Mouse (Mus musculus): ENCODE data around the gene Anks1b. TPM values are rescaled to one million over a fixed set of nuclear protein-coding genes. Genes with fewer than 3 reads are reported as not detected.

Gene Anks1b
- total and polyA plus RNA-seq, 2 experiments from 2014 or later = 105 to 342 TPM

GRCm38 (mm10) chr10:90081630-90082029 is 208.3 kb downstream of the Anks1b start:
- H3K36me3 ChIP-seq (ENCODE audit: insufficient read depth, low read length) = no peaks in the 10 kb centered on the region
- 16% methylated on average over 7 of the region's 7 CpGs for WGBS
- ATAC-seq (ENCODE audit: low FRiP score) = no peak
- no peak overlapping the region for H3K4me2 ChIP-seq (ENCODE audit: low read depth, low read length, poor library complexity, severe bottlenecking)
- no peak overlapping the region for H3K27ac ChIP-seq (ENCODE audit: low read depth, low read length)
- peak; percentile 84 for TF ChIP-seq CTCF (IDR thresholded peaks at IDR 0.05)
- H3K27me3 ChIP-seq (ENCODE audit: insufficient read depth, low read length) = no peaks in the 10 kb centered on the region
- H3K4me3 ChIP-seq (ENCODE audit: low read depth, low read length) = no peak overlapping the region
- H3K9ac ChIP-seq (replicated peaks; ENCODE audit: low read length, poor library complexity, severe bottlenecking) = no peak overlapping the region
- peak; percentile 67 for DNase-seq (ENCODE audit: low spot score)
- H3K9me3 ChIP-seq (ENCODE audit: low read length) = no peaks in the 10 kb centered on the region
- H3K4me1 ChIP-seq (ENCODE audit: insufficient read depth, low read length) = no peaks in the 10 kb centered on the region

- ATAC-seq (ENCODE audit: low FRiP score) = no peak
- no peaks in the 10 kb centered on the region for H3K9me3 ChIP-seq (ENCODE audit: low read length)
These were observed 220.6 kb downstream of the Anks1b start for GRCm38 (mm10) chr10:90093877-90094276.

GRCm38 (mm10) chr10:90112662-90113061 is 239.4 kb downstream of the Anks1b start:
- no peak for ATAC-seq (ENCODE audit: low FRiP score)
- DNase-seq (ENCODE audit: low spot score) = peak; percentile 30
- H3K4me3 ChIP-seq (ENCODE audit: low read depth, low read length) = no peak overlapping the region
- H3K27ac ChIP-seq (ENCODE audit: low read depth, low read length) = no peak overlapping the region
- no peak overlapping the region for H3K4me2 ChIP-seq (ENCODE audit: low read depth, low read length, poor library complexity, severe bottlenecking)
- no peak overlapping the region for H3K9ac ChIP-seq (replicated peaks; ENCODE audit: low read length, poor library complexity, severe bottlenecking)
- H3K4me1 ChIP-seq (ENCODE audit: insufficient read depth, low read length) = no peaks in the 10 kb centered on the region
- WGBS = 64% methylated on average over 5 of the region's 5 CpGs
- no peaks in the 10 kb centered on the region for H3K36me3 ChIP-seq (ENCODE audit: insufficient read depth, low read length)
- H3K9me3 ChIP-seq (ENCODE audit: low read length) = no peaks in the 10 kb centered on the region
- TF ChIP-seq CTCF (IDR thresholded peaks at IDR 0.05) = no peak
- H3K27me3 ChIP-seq (ENCODE audit: insufficient read depth, low read length) = no peaks in the 10 kb centered on the region

More at GRCm38 (mm10) chr10:90093877-90094276, 220.6 kb downstream of the Anks1b start:
- Histone ChIP-seq H3K4me2 (ENCODE audit: low read depth, low read length, poor library complexity, severe bottlenecking) (no peak overlapping the region), H3K27me3 (ENCODE audit: insufficient read depth, low read length) (no peaks in the 10 kb centered on the region), H3K36me3 (ENCODE audit: insufficient read depth, low read length) (no peaks in the 10 kb centered on the region), H3K4me3 (ENCODE audit: low read depth, low read length) (no peak overlapping the region), H3K9ac (replicated peaks; ENCODE audit: low read length, poor library complexity, severe bottlenecking) (no peak overlapping the region), H3K27ac (ENCODE audit: low read depth, low read length) (no peak overlapping the region), H3K4me1 (ENCODE audit: insufficient read depth, low read length) (no peaks in the 10 kb centered on the region)
- WGBS = 88% methylated on average over 6 of the region's 6 CpGs
- TF ChIP-seq CTCF (IDR thresholded peaks at IDR 0.05) = no peak
- no peak for DNase-seq (ENCODE audit: low spot score)

GRCm38 (mm10) chr10:90116867-90117266 is 243.6 kb downstream of the Anks1b start:
- no peaks in the 10 kb centered on the region for H3K9me3 ChIP-seq (ENCODE audit: low read length)
- 86% methylated on average over 3 of the region's 3 CpGs for WGBS
- no peak for DNase-seq (ENCODE audit: low spot score)

GRCm38 (mm10) chr10:90117836-90118235 is 244.5 kb downstream of the Anks1b start:
- no peaks in the 10 kb centered on the region for H3K9me3 ChIP-seq (ENCODE audit: low read length)
- TF ChIP-seq CTCF (IDR thresholded peaks at IDR 0.05) = no peak
- no peak overlapping the region for H3K27ac ChIP-seq (ENCODE audit: low read depth, low read length)
- ATAC-seq (ENCODE audit: low FRiP score) (no peak), DNase-seq (ENCODE audit: low spot score) (peak; percentile 8)
- no peak overlapping the region for H3K9ac ChIP-seq (replicated peaks; ENCODE audit: low read length, poor library complexity, severe bottlenecking)
- H3K27me3 ChIP-seq (ENCODE audit: insufficient read depth, low read length) = no peaks in the 10 kb centered on the region
- no peak overlapping the region for H3K4me3 ChIP-seq (ENCODE audit: low read depth, low read length)
- no peaks in the 10 kb centered on the region for H3K36me3 ChIP-seq (ENCODE audit: insufficient read depth, low read length)
- no peak overlapping the region for H3K4me2 ChIP-seq (ENCODE audit: low read depth, low read length, poor library complexity, severe bottlenecking)
- H3K4me1 ChIP-seq (ENCODE audit: insufficient read depth, low read length) = no peaks in the 10 kb centered on the region
- 82% methylated on average over 2 of the region's 2 CpGs for WGBS

More at GRCm38 (mm10) chr10:90116867-90117266, 243.6 kb downstream of the Anks1b start:
- no peak for TF ChIP-seq CTCF (IDR thresholded peaks at IDR 0.05)
- ATAC-seq (ENCODE audit: low FRiP score) = no peak
- Histone ChIP-seq H3K4me3 (ENCODE audit: low read depth, low read length) (no peak overlapping the region), H3K4me1 (ENCODE audit: insufficient read depth, low read length) (no peaks in the 10 kb centered on the region), H3K4me2 (ENCODE audit: low read depth, low read length, poor library complexity, severe bottlenecking) (no peak overlapping the region), H3K27ac (ENCODE audit: low read depth, low read length) (no peak overlapping the region), H3K36me3 (ENCODE audit: insufficient read depth, low read length) (no peaks in the 10 kb centered on the region), H3K9ac (replicated peaks; ENCODE audit: low read length, poor library complexity, severe bottlenecking) (no peak overlapping the region), H3K27me3 (ENCODE audit: insufficient read depth, low read length) (no peaks in the 10 kb centered on the region)

- Histone ChIP-seq H3K27me3 (ENCODE audit: insufficient read depth, low read length) (no peaks in the 10 kb centered on the region), H3K9me3 (ENCODE audit: low read length) (peaks cover 5% of the 10 kb centered on the region; the same call in 1 of the 2 replicates), H3K4me2 (ENCODE audit: low read depth, low read length, poor library complexity, severe bottlenecking) (no peak overlapping the region), H3K27ac (ENCODE audit: low read depth, low read length) (no peak overlapping the region), H3K36me3 (ENCODE audit: insufficient read depth, low read length) (no peaks in the 10 kb centered on the region; the same call in 1 of the 2 replicates), H3K4me3 (ENCODE audit: low read depth, low read length) (no peak overlapping the region), H3K4me1 (ENCODE audit: insufficient read depth, low read length) (no peaks in the 10 kb centered on the region), H3K9ac (replicated peaks; ENCODE audit: low read length, poor library complexity, severe bottlenecking) (no peak overlapping the region)
- no peak for ATAC-seq (ENCODE audit: low FRiP score)
- DNase-seq (ENCODE audit: low spot score) = no peak
- no peak for TF ChIP-seq CTCF (IDR thresholded peaks at IDR 0.05)
These were observed 264.2 kb downstream of the Anks1b start for GRCm38 (mm10) chr10:90137538-90137937.

All from midbrain, postnatal 0 days (tissue).